Mouse (Mus musculus) cerebellum, adult 9-11 months (tissue): ENCODE measurements around the gene Mcur1.

Experiments
- DNase-seq: peaks from one replicate; pipeline ENCODE4 v3.0.0; 2022

The Mcur1 gene

GRCm38 (mm10) chr13:43559711-43560457, at the start of gene Mcur1:
Gene Mcur1, minus strand, starts transcription at chr13:43560191.
- DNase-seq = peak; percentile 93

GRCm38 (mm10) chr13:43608854-43609253, 48.9 kb upstream of the Mcur1 start:
- DNase-seq = no peak

- no peak for DNase-seq
Observed at GRCm38 (mm10) chr13:43603042-43603441, 43.1 kb upstream of the Mcur1 start.

- DNase-seq = no peak
Observed at GRCm38 (mm10) chr13:43602440-43602839, 42.4 kb upstream of the Mcur1 start.

GRCm38 (mm10) chr13:43600967-43601366, 41.0 kb upstream of the Mcur1 start:
- DNase-seq = no peak

- peak; percentile 78 for DNase-seq
Observed at GRCm38 (mm10) chr13:43595896-43596295, 35.9 kb upstream of the Mcur1 start.

- DNase-seq = no peak
Observed at GRCm38 (mm10) chr13:43592681-43593068, 32.7 kb upstream of the Mcur1 start.

GRCm38 (mm10) chr13:43591828-43592680, 32.1 kb upstream of the Mcur1 start:
- DNase-seq = peak; percentile 43

- peak; percentile 69 for DNase-seq
Observed at GRCm38 (mm10) chr13:43587844-43588840, 28.2 kb upstream of the Mcur1 start.

GRCm38 (mm10) chr13:43586966-43587365, 27.0 kb upstream of the Mcur1 start:
- DNase-seq = no peak

GRCm38 (mm10) chr13:43585335-43585734, 25.3 kb upstream of the Mcur1 start:
- no peak for DNase-seq

- DNase-seq = no peak
Observed at GRCm38 (mm10) chr13:43583504-43583903, 23.5 kb upstream of the Mcur1 start.

GRCm38 (mm10) chr13:43582961-43583360, 23.0 kb upstream of the Mcur1 start:
- DNase-seq = no peak

GRCm38 (mm10) chr13:43580661-43581060, 20.7 kb upstream of the Mcur1 start:
- DNase-seq = no peak

- DNase-seq = peak; percentile 63
Observed at GRCm38 (mm10) chr13:43579740-43580139, 19.7 kb upstream of the Mcur1 start.

- DNase-seq = no peak
Observed at GRCm38 (mm10) chr13:43577766-43578165, 17.8 kb upstream of the Mcur1 start.

- no peak for DNase-seq
Observed at GRCm38 (mm10) chr13:43577254-43577653, 17.3 kb upstream of the Mcur1 start.

GRCm38 (mm10) chr13:43575431-43575830, 15.4 kb upstream of the Mcur1 start:
- DNase-seq = peak; percentile 87

GRCm38 (mm10) chr13:43573979-43574378, 14.0 kb upstream of the Mcur1 start:
- no peak for DNase-seq

GRCm38 (mm10) chr13:43567141-43567891, 7.3 kb upstream of the Mcur1 start:
- DNase-seq = no peak

- DNase-seq = no peak
Observed at GRCm38 (mm10) chr13:43566184-43566583, 6.2 kb upstream of the Mcur1 start.

GRCm38 (mm10) chr13:43565346-43565745, 5.4 kb upstream of the Mcur1 start:
- DNase-seq = peak; percentile 65
